Mouse (Mus musculus): ENCODE data around the gene Tmem101. TPM values are rescaled to one million over a fixed set of nuclear protein-coding genes. Genes with fewer than 3 reads are reported as not detected.

Tmem101 gene
- polyA plus RNA-seq (2014; fragmentation: Nextera tagmentation; extraction: Ambion mirVana): 33.2 and 34.4 TPM in 2 replicates

GRCm38 (mm10) chr11:102156039-102156785 is at the start of gene Tmem101:
Gene Tmem101, minus strand, starts transcription at chr11:102156404.
- peak; percentile 84 for ATAC-seq (ENCODE audit: low FRiP score)
- Histone ChIP-seq H3K36me3 (ENCODE audit: control insufficient read depth, insufficient read depth, low read length) (no peaks in the 10 kb centered on the region), H3K4me1 (replicated peaks; ENCODE audit: control insufficient read depth, insufficient read depth, low read length) (no peaks in the 10 kb centered on the region), H3K9me3 (ENCODE audit: control insufficient read depth, low read length) (no peaks in the 10 kb centered on the region), H3K4me3 (ENCODE audit: low read depth, low read length) (peak within 1 kb of the TSS; percentile 71), H3K27ac (ENCODE audit: low read depth, low read length) (0 out of 2 replicates have a peak within 1 kb of the TSS, but pooled peaks have one; percentile 40), H3K4me2 (replicated peaks; ENCODE audit: low read depth, low read length) (peak within 1 kb of the TSS; percentile 70), H3K27me3 (ENCODE audit: control insufficient read depth, insufficient read depth, low read length) (no peaks in the 10 kb centered on the region), H3K9ac (ENCODE audit: low read depth, low read length) (peak within 1 kb of the TSS; percentile 70)
- peak; percentile 92 for DNase-seq (ENCODE audit: low spot score)
- under 1% methylated on average over 37 of the region's 37 CpGs for WGBS

DNA sequence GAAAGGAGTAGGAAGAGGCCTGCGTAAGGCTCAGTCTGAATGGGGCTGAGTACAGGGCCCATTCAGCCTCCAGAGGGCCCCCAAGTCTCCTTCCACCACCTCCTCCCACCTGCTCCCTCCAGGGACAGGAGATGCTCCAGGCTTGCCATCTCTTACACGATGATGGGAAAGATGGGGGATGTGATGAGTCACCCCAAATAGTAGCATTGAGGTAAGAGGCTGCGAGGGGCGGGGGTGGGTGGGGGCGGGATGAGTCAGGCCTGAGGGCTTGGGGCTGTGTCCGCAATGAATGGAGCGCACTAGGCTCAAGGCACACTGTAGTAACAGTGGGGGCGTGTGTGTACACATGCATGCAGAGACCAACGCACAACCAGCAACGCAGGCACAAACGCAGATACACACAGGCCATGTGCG is 45.2 kb upstream of the Tmem101 start:
- Histone ChIP-seq H3K4me3 (ENCODE audit: low read depth, low read length) (no peak overlapping the region), H3K9me3 (ENCODE audit: control insufficient read depth, low read length) (no peaks in the 10 kb centered on the region), H3K9ac (ENCODE audit: low read depth, low read length) (no peak overlapping the region), H3K4me2 (replicated peaks; ENCODE audit: low read depth, low read length) (no peak overlapping the region), H3K4me1 (replicated peaks; ENCODE audit: control insufficient read depth, insufficient read depth, low read length) (no peaks in the 10 kb centered on the region), H3K27ac (ENCODE audit: low read depth, low read length) (no peak overlapping the region), H3K36me3 (ENCODE audit: control insufficient read depth, insufficient read depth, low read length) (peaks cover 7% of the 10 kb centered on the region), H3K27me3 (ENCODE audit: control insufficient read depth, insufficient read depth, low read length) (no peaks in the 10 kb centered on the region)
- WGBS: 82% methylated on average over 12 of the region's 12 CpGs
- DNase-seq (ENCODE audit: low spot score) (no peak), ATAC-seq (ENCODE audit: low FRiP score) (no peak)

- ATAC-seq (ENCODE audit: low FRiP score) (no peak), DNase-seq (ENCODE audit: low spot score) (no peak)
- Histone ChIP-seq H3K4me1 (replicated peaks; ENCODE audit: control insufficient read depth, insufficient read depth, low read length) (no peaks in the 10 kb centered on the region), H3K36me3 (ENCODE audit: control insufficient read depth, insufficient read depth, low read length) (peaks cover 4% of the 10 kb centered on the region), H3K4me2 (replicated peaks; ENCODE audit: low read depth, low read length) (no peak overlapping the region), H3K27ac (ENCODE audit: low read depth, low read length) (no peak overlapping the region), H3K9me3 (ENCODE audit: control insufficient read depth, low read length) (no peaks in the 10 kb centered on the region), H3K4me3 (ENCODE audit: low read depth, low read length) (no peak overlapping the region), H3K9ac (ENCODE audit: low read depth, low read length) (no peak overlapping the region), H3K27me3 (ENCODE audit: control insufficient read depth, insufficient read depth, low read length) (no peaks in the 10 kb centered on the region)
- 80% methylated on average over 9 of the region's 9 CpGs for WGBS
Measured at GRCm38 (mm10) chr11:102199856-102200255, 43.7 kb upstream of the Tmem101 start.

- H3K27me3 ChIP-seq (ENCODE audit: control insufficient read depth, insufficient read depth, low read length): no peaks in the 10 kb centered on the region
- H3K9ac ChIP-seq (ENCODE audit: low read depth, low read length): no peak overlapping the region
- WGBS: 60% methylated on average over 6 of the region's 6 CpGs
- no peak overlapping the region for H3K27ac ChIP-seq (ENCODE audit: low read depth, low read length)
- ATAC-seq (ENCODE audit: low FRiP score): no peak
- H3K9me3 ChIP-seq (ENCODE audit: control insufficient read depth, low read length): no peaks in the 10 kb centered on the region
- no peaks in the 10 kb centered on the region for H3K4me1 ChIP-seq (replicated peaks; ENCODE audit: control insufficient read depth, insufficient read depth, low read length)
- H3K36me3 ChIP-seq (ENCODE audit: control insufficient read depth, insufficient read depth, low read length): peaks cover 6% of the 10 kb centered on the region; the same call in 1 of the 2 replicates
- no peak overlapping the region for H3K4me2 ChIP-seq (replicated peaks; ENCODE audit: low read depth, low read length)
- DNase-seq (ENCODE audit: low spot score): no peak
- H3K4me3 ChIP-seq (ENCODE audit: low read depth, low read length): no peak overlapping the region
Measured at GRCm38 (mm10) chr11:102198245-102198644, 42.0 kb upstream of the Tmem101 start.

DNA sequence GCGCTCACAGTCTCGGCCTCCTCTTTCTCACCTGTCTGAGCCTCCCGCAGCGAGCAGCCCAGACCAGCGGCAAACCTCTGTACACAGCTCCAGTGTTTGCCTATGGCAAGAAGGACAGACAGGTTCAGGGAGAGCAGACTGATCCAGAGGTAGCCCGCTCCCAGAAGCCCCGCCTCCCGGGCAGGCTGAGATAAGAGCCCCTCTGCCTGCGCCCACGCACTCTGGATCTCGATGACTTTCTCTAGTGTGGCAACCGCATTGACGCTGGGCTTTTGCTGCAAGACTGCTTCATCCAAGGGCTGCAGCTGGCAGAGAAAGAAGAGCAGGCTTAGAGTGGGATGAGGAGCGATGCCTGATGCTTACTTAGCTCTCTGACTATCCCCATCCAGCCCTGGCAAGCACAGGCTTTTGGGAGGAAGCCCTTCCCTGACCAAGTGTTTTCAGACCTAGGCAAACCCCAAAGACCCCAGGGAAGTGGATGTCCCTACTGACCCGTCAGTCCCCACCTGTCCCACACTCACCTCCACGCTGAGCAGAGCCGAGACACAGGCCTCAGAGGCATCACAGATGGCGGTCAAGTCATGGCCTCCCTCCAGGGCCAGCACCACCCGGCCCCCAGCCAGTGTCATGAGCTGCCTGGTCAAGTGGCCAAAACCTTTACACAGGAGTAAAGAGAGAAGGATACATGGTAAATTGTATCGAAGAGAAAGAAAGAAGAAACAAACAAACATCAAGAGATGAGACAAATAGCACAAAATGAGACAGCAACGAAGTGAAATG is 40.0 kb upstream of the Tmem101 start:
- Histone ChIP-seq H3K4me1 (replicated peaks; ENCODE audit: control insufficient read depth, insufficient read depth, low read length) (no peaks in the 10 kb centered on the region), H3K27me3 (ENCODE audit: control insufficient read depth, insufficient read depth, low read length) (no peaks in the 10 kb centered on the region), H3K9ac (ENCODE audit: low read depth, low read length) (no peak overlapping the region), H3K36me3 (ENCODE audit: control insufficient read depth, insufficient read depth, low read length) (peaks cover 6% of the 10 kb centered on the region; the same call in 1 of the 2 replicates), H3K9me3 (ENCODE audit: control insufficient read depth, low read length) (no peaks in the 10 kb centered on the region), H3K4me3 (ENCODE audit: low read depth, low read length) (no peak overlapping the region), H3K27ac (ENCODE audit: low read depth, low read length) (no peak overlapping the region), H3K4me2 (replicated peaks; ENCODE audit: low read depth, low read length) (no peak overlapping the region)
- DNase-seq (ENCODE audit: low spot score) (no peak), ATAC-seq (ENCODE audit: low FRiP score) (no peak)
- WGBS: 85% methylated on average over 21 of the region's 21 CpGs

GRCm38 (mm10) chr11:102193657-102194440 is 37.6 kb upstream of the Tmem101 start:
- Histone ChIP-seq H3K9me3 (ENCODE audit: control insufficient read depth, low read length) (no peaks in the 10 kb centered on the region), H3K27me3 (ENCODE audit: control insufficient read depth, insufficient read depth, low read length) (no peaks in the 10 kb centered on the region), H3K4me1 (replicated peaks; ENCODE audit: control insufficient read depth, insufficient read depth, low read length) (peaks cover 7% of the 10 kb centered on the region), H3K27ac (ENCODE audit: low read depth, low read length) (no peak overlapping the region), H3K9ac (ENCODE audit: low read depth, low read length) (no peak overlapping the region), H3K4me2 (replicated peaks; ENCODE audit: low read depth, low read length) (no peak overlapping the region), H3K4me3 (ENCODE audit: low read depth, low read length) (no peak overlapping the region), H3K36me3 (ENCODE audit: control insufficient read depth, insufficient read depth, low read length) (0 out of 2 replicates have a peak, but pooled peaks cover 2% of the 10 kb centered on the region)
- no peak for ATAC-seq (ENCODE audit: low FRiP score)
- WGBS: 85% methylated on average over 9 of the region's 9 CpGs
- DNase-seq (ENCODE audit: low spot score): no peak

DNA sequence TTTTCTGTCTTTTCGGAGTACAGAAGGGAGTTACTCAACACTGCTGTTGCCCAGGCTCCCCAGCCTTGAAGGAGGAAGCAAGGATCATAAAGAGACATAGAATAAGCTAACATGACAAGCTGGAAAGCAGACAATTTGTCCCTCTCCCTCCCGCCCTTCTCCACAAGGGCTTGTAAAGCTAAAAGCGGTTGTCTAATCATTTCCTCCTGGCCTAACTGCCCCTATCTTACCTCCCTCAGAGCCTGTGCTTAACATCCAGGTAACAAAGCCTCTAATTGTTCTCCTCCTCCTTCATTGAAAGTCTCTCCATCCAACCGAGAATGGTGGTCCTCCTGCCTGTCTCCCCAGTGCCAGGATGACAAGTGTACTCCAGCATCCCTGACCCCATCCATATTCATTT is 34.6 kb upstream of the Tmem101 start:
- no peak for ATAC-seq (ENCODE audit: low FRiP score)
- DNase-seq (ENCODE audit: low spot score): no peak
- no peaks in the 10 kb centered on the region for H3K9me3 ChIP-seq (ENCODE audit: control insufficient read depth, low read length)
- H3K27me3 ChIP-seq (ENCODE audit: control insufficient read depth, insufficient read depth, low read length): no peaks in the 10 kb centered on the region
- H3K4me3 ChIP-seq (ENCODE audit: low read depth, low read length): no peak overlapping the region
- 65% methylated on average over 4 of the region's 4 CpGs for WGBS
- 0 out of 2 replicates have a peak, but pooled peaks cover 2% of the 10 kb centered on the region for H3K36me3 ChIP-seq (ENCODE audit: control insufficient read depth, insufficient read depth, low read length)
- H3K27ac ChIP-seq (ENCODE audit: low read depth, low read length): no peak overlapping the region
- no peak overlapping the region for H3K9ac ChIP-seq (ENCODE audit: low read depth, low read length)
- H3K4me2 ChIP-seq (replicated peaks; ENCODE audit: low read depth, low read length): no peak overlapping the region
- peaks cover 7% of the 10 kb centered on the region for H3K4me1 ChIP-seq (replicated peaks; ENCODE audit: control insufficient read depth, insufficient read depth, low read length)
